Mouse (Mus musculus): ENCODE data around the gene Lonrf2.

DNA sequence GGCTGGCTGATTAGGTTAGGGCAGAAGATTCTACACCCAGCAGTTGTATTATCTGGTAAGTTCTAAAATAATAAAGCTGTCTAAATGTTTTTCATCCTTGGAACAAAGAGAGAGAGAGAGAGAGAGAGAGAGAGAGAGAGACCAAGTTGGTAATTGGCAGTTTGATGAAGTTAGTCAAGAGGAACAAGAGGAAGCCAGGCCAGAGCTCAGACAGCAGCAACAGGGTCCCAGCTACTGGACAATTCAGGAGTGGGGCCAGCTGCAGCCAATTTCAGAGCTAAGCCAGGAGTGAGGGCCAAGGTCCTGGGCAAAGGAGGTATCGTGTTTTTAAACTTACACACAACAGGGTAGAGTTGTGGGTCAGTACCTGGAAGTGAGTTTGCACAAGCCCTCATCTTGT, 6.3 kb upstream of the Lonrf2 start:
- TF ChIP-seq POLR2A (IDR thresholded peaks at IDR 0.05; ENCODE audit: extremely low read depth, insufficient read depth, low read length) (no peak), CTCF (IDR thresholded peaks at IDR 0.05; ENCODE audit: low read depth, low read length) (no peak)
